Mouse (Mus musculus): ENCODE results near the gene Gm4881.
A peak's percentile ranks its signal among the peaks of the same experiment; 100 is the strongest.
"Not testable (repeated sequence)": the region's sequence is repeated elsewhere in the genome, so short reads cannot be mapped to it uniquely, and the experiment has no call there.

The Gm4881 gene

GRCm38 (mm10) chr7:24895749-24896148 lies 48.5 kb downstream of the Gm4881 start:
- not testable (repeated sequence) for DNase-seq (ENCODE audit: low read depth)

- DNase-seq (ENCODE audit: low read depth): no peak
Observed at GRCm38 (mm10) chr7:24892125-24892583, 52.1 kb downstream of the Gm4881 start.

GRCm38 (mm10) chr7:24891241-24892124 lies 52.8 kb downstream of the Gm4881 start:
- no peak for DNase-seq (ENCODE audit: low read depth)

GRCm38 (mm10) chr7:24890281-24891216 lies 53.7 kb downstream of the Gm4881 start:
- DNase-seq (ENCODE audit: low read depth): peak; percentile 91

- no peak for DNase-seq (ENCODE audit: low read depth)
Observed at GRCm38 (mm10) chr7:24889431-24890220, 54.7 kb downstream of the Gm4881 start.

GRCm38 (mm10) chr7:24887096-24887495 lies 57.2 kb downstream of the Gm4881 start:
- DNase-seq (ENCODE audit: low read depth): no peak

DNA sequence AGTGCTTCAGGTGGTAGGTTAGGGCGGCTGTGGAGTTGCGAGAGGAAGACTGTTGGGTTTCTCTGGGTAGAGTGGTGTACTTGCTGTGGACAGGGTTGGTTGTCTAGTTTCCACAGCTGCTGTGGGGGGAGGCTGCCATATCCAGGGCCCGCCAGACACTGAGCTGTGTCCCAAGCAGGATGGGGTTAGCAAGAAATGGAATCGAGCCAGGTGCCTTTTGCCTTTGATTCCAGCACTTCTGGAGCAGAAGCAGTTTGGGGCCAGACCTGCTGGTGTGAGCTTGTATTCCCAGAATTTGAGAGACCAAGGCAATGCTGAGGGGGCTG lies 58.0 kb downstream of the Gm4881 start:
- DNase-seq (ENCODE audit: low read depth): peak; percentile 53

GRCm38 (mm10) chr7:24885468-24886307 lies 58.6 kb downstream of the Gm4881 start:
- DNase-seq (ENCODE audit: low read depth): peak; percentile 33

- peak; percentile 50 for DNase-seq (ENCODE audit: low read depth)
Observed at GRCm38 (mm10) chr7:24884693-24885291, 59.5 kb downstream of the Gm4881 start.

- DNase-seq (ENCODE audit: low read depth): peak; percentile 100
Observed at GRCm38 (mm10) chr7:24883896-24884692, 60.2 kb downstream of the Gm4881 start, which contains the start of gene Rps19. Gene Rps19 (plus strand): TSS chr7:24884371.

DNA sequence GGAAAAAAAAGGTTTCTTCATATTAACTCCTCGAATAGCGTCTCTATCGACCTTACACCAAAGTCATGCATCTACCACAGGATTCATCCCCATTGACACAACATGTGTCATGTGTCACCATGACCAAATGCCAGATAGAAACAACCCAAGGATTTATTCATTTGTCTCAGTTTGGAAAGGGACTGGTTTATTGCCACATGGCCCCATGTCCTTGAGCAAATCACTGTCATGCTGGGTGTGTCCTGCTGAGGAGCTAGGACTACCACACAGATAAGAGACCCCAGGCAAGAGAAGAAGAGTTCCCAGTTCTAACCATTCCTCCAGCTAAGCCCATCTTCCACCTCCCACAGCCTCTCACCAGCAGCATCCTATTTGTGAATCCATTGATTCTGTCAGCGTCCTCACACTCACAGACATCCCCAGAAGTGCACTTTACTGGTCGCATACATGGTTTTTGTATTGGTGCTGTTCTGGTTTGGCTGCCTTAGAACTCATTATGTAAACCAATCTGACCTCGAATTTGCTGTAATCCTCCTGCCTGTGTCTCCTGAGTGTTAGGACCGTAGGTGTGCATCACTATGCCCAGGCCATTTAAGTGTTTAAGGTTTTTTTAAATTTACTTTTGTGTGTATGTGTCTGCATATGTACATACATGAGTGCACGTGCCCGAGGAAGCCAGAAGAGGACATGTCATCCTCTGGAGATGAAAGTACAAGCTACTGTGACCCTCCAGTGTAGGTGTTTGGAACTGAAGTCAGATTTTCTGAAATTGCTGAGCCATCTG lies 61.7 kb downstream of the Gm4881 start:
- no peak for DNase-seq (ENCODE audit: low read depth)

DNA sequence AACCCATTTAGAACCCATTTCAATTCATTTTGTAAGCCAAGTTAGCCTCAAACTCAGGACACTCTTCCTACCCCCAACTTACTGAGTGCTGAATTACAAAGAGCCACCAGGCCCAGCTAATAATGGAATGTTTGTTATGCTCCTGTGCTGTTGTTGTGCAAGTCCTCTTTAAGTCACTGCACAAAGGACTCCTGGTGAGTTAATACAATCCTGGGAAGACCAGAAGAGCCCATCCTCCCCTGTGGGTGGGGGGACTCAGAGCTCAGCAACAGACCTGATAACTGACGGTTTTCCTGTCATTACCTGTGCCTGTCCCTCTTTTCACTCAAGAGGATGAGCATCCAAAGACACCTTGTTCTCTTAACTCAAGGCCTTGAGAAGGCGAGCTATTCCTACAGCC lies 64.7 kb downstream of the Gm4881 start:
- no peak for DNase-seq (ENCODE audit: low read depth)

- DNase-seq (ENCODE audit: low read depth): no peak
Observed at GRCm38 (mm10) chr7:24877588-24877987, 66.7 kb downstream of the Gm4881 start.

All from NIH3T3 (cell line).